Mouse (Mus musculus): ENCODE results near the gene Echdc3. TPM values are rescaled to one million over a fixed set of nuclear protein-coding genes. Genes with fewer than 3 reads are reported as not detected.

The Echdc3 gene
- total RNA-seq, 2 experiments from 2014 or later, result 1.9 TPM; not detected in 1

Other genes starting within 250 kb of the Echdc3 start
- gene Proser2, start 82.8 kb downstream of the Echdc3 start, total RNA-seq (2014; fragmentation: Nextera tagmentation), result not detected in 2 replicates
- not detected in 2 replicates for gene Proser2, start 82.8 kb downstream of the Echdc3 start, total RNA-seq (2017)
- gene Usp6nl, start 109.6 kb upstream of the Echdc3 start, total RNA-seq (2014; fragmentation: Nextera tagmentation), result 38.6 and 43.4 TPM in 2 replicates
- gene Usp6nl, start 109.6 kb upstream of the Echdc3 start, total RNA-seq (2017), result 31.8 and 53.7 TPM in 2 replicates

Data from megakaryocyte-erythroid progenitor cell, adult 5-6 weeks (primary cell).